Mouse (Mus musculus): ENCODE data around the gene Whamm. TPM values are rescaled to one million over a fixed set of nuclear protein-coding genes. Genes with fewer than 3 reads are reported as not detected.

The Whamm gene
- polyA plus RNA-seq, 1 experiment from 2014 or later: 7.8 TPM

MicroRNAs within 50 kb of the gene (microRNA counts, 519-probe panel; counts per million panel counts)
- microRNA mmu-miR-1839-3p (470 counts per million, percentile 58 among the panel's probes with 10 or more counts), microRNA mmu-miR-1839-5p (3,565 counts per million, percentile 76 among the panel's probes with 10 or more counts)

Other genes starting within 250 kb of the Whamm start
- gene Rps17, start 226.0 kb upstream of the Whamm start, polyA plus RNA-seq (2016; fragmentation: Nextera tagmentation; extraction: Ambion mirVana): 779 and 914 TPM in 2 replicates
- gene Cpeb1, start 115.8 kb upstream of the Whamm start, polyA plus RNA-seq (2016; fragmentation: Nextera tagmentation; extraction: Ambion mirVana): 2.5 and 2.9 TPM in 2 replicates
- gene Ap3b2, start 77.3 kb upstream of the Whamm start, polyA plus RNA-seq (2016; fragmentation: Nextera tagmentation; extraction: Ambion mirVana): 73.3 and 75.0 TPM in 2 replicates
- gene BC048679, start 73.0 kb upstream of the Whamm start, polyA plus RNA-seq (2016; fragmentation: Nextera tagmentation; extraction: Ambion mirVana): not detected in 2 replicates
- 0.46 and 0.53 TPM in 2 replicates for gene Fsd2, start 4.3 kb upstream of the Whamm start, polyA plus RNA-seq (2016; fragmentation: Nextera tagmentation; extraction: Ambion mirVana)
- 29.3 and 34.8 TPM in 2 replicates for gene Homer2, start 136.3 kb downstream of the Whamm start, polyA plus RNA-seq (2016; fragmentation: Nextera tagmentation; extraction: Ambion mirVana)
- 117 and 125 TPM in 2 replicates for gene Ramac, start 191.7 kb downstream of the Whamm start, polyA plus RNA-seq (2016; fragmentation: Nextera tagmentation; extraction: Ambion mirVana)
- gene 3110040N11Rik, start 218.2 kb downstream of the Whamm start, polyA plus RNA-seq (2016; fragmentation: Nextera tagmentation; extraction: Ambion mirVana): 43.2 and 44.6 TPM in 2 replicates